Mouse (Mus musculus) kidney, postnatal 25 days (tissue): ENCODE results near the gene Afap1.
A peak's percentile ranks its signal among the peaks of the same experiment; 100 is the strongest.

Experiments
- DNase-seq, 2 experiments: peaks; one replicate each; pipeline ENCODE4 v3.0.0; 2021; ENCODE audit warnings: mixed read lengths in 2 of 2

Gene Afap1

GRCm38 (mm10) chr5:35975681-35976080 lies 82.6 kb downstream of the Afap1 start:
- DNase-seq = peak; percentile 41 to 58

- DNase-seq = no peak
These were observed 87.4 kb downstream of the Afap1 start for GRCm38 (mm10) chr5:35980542-35980941.

- DNase-seq = no peak
These were observed 88.2 kb downstream of the Afap1 start for GRCm38 (mm10) chr5:35981341-35981740.

GRCm38 (mm10) chr5:35981976-35982375 lies 88.9 kb downstream of the Afap1 start:
- DNase-seq = peak; percentile 69 to 86

- no peak for DNase-seq
These were observed 92.5 kb downstream of the Afap1 start for GRCm38 (mm10) chr5:35985611-35986010.

GRCm38 (mm10) chr5:35988085-35988484 lies 95.0 kb downstream of the Afap1 start:
- no peak for DNase-seq

- DNase-seq = no peak
These were observed 96.4 kb downstream of the Afap1 start for GRCm38 (mm10) chr5:35989506-35989905.

GRCm38 (mm10) chr5:35989986-35990735 lies 97.0 kb downstream of the Afap1 start:
- no peak for DNase-seq

- no peak for DNase-seq
These were observed 110.7 kb downstream of the Afap1 start for GRCm38 (mm10) chr5:36003797-36004196.

GRCm38 (mm10) chr5:36006106-36006505 lies 113.0 kb downstream of the Afap1 start:
- DNase-seq = no peak

GRCm38 (mm10) chr5:36006586-36006985 lies 113.5 kb downstream of the Afap1 start:
- no peak for DNase-seq

- no peak for DNase-seq
These were observed 114.5 kb downstream of the Afap1 start for GRCm38 (mm10) chr5:36007649-36008048.

GRCm38 (mm10) chr5:36009405-36009804 lies 116.3 kb downstream of the Afap1 start:
- no peak for DNase-seq

- DNase-seq = no peak
These were observed 125.2 kb downstream of the Afap1 start for GRCm38 (mm10) chr5:36018366-36018765.

- no peak for DNase-seq
These were observed 128.0 kb downstream of the Afap1 start for GRCm38 (mm10) chr5:36021091-36021490.

- no peak for DNase-seq
These were observed 129.2 kb downstream of the Afap1 start for GRCm38 (mm10) chr5:36022361-36022760.

- DNase-seq = no peak
These were observed 131.0 kb downstream of the Afap1 start for GRCm38 (mm10) chr5:36024003-36024685.

- DNase-seq = no peak
These were observed 132.0 kb downstream of the Afap1 start for GRCm38 (mm10) chr5:36025076-36025475.

- peak; percentile 28 to 46 for DNase-seq
These were observed 140.7 kb downstream of the Afap1 start for GRCm38 (mm10) chr5:36033531-36034426.

GRCm38 (mm10) chr5:36039596-36039995 lies 146.5 kb downstream of the Afap1 start:
- DNase-seq = no peak

GRCm38 (mm10) chr5:36040398-36041235 lies 147.5 kb downstream of the Afap1 start:
- DNase-seq = peak in 1 of 2 experiments; percentile 30

- DNase-seq = no peak
These were observed 148.1 kb downstream of the Afap1 start for GRCm38 (mm10) chr5:36041236-36041562.
